Mouse (Mus musculus) ovary, postnatal 14 days (tissue): ENCODE results near the gene Ecpas.

ENCODE experiments used
- DNase-seq: peaks from one replicate; pipeline ENCODE4 v3.0.0; 2022; ENCODE audit warnings: low spot score

The Ecpas gene

GRCm38 (mm10) chr4:58912629-58913335 is at the start of gene Ecpas:
TSS of gene Ecpas (minus strand) at chr4:58912749.
- DNase-seq = peak; percentile 68

GRCm38 (mm10) chr4:58961719-58962118 is 49.2 kb upstream of the Ecpas start:
- no peak for DNase-seq

- no peak for DNase-seq
Observed at GRCm38 (mm10) chr4:58952630-58953029, 40.1 kb upstream of the Ecpas start.

GRCm38 (mm10) chr4:58948391-58948790 is 35.8 kb upstream of the Ecpas start:
- no peak for DNase-seq

GRCm38 (mm10) chr4:58944695-58945094 is 32.1 kb upstream of the Ecpas start:
- DNase-seq = no peak

GRCm38 (mm10) chr4:58944206-58944553 is 31.6 kb upstream of the Ecpas start:
- no peak for DNase-seq

GRCm38 (mm10) chr4:58943420-58944205 is 31.1 kb upstream of the Ecpas start, which contains the start of gene Zkscan16:
TSS of gene Zkscan16 (plus strand) at chr4:58943628.
- DNase-seq = peak; percentile 77

- DNase-seq = no peak
Observed at GRCm38 (mm10) chr4:58942942-58943341, 30.4 kb upstream of the Ecpas start.

- no peak for DNase-seq
Observed at GRCm38 (mm10) chr4:58941638-58942037, 29.1 kb upstream of the Ecpas start.

- DNase-seq = no peak
Observed at GRCm38 (mm10) chr4:58935846-58936245, 23.3 kb upstream of the Ecpas start.

- peak; percentile 45 for DNase-seq
Observed at GRCm38 (mm10) chr4:58934746-58935476, 22.4 kb upstream of the Ecpas start.

- no peak for DNase-seq
Observed at GRCm38 (mm10) chr4:58934308-58934707, 21.8 kb upstream of the Ecpas start.

GRCm38 (mm10) chr4:58932541-58932940 is 20.0 kb upstream of the Ecpas start:
- DNase-seq = no peak

- no peak for DNase-seq
Observed at GRCm38 (mm10) chr4:58927661-58928060, 15.1 kb upstream of the Ecpas start.

- DNase-seq = no peak
Observed at GRCm38 (mm10) chr4:58926120-58926519, 13.6 kb upstream of the Ecpas start.

GRCm38 (mm10) chr4:58925664-58926063 is 13.1 kb upstream of the Ecpas start:
- no peak for DNase-seq

GRCm38 (mm10) chr4:58923933-58924332 is 11.4 kb upstream of the Ecpas start:
- DNase-seq = no peak

- no peak for DNase-seq
Observed at GRCm38 (mm10) chr4:58915081-58915826, 2.7 kb upstream of the Ecpas start.

- DNase-seq = no peak
Observed at GRCm38 (mm10) chr4:58913336-58914026, 932 bp upstream of the Ecpas start.

- DNase-seq = peak; percentile 46
Observed at GRCm38 (mm10) chr4:58911831-58912628, 519 bp downstream of the Ecpas start.
